Mouse (Mus musculus) MEL (cell line): ENCODE data around the gene Eif4b. TPM values are rescaled to one million over a fixed set of nuclear protein-coding genes. Genes with fewer than 3 reads are reported as not detected.
A peak's percentile ranks its signal among the peaks of the same experiment; 100 is the strongest.

Experiments
- DNase-seq: peaks from one replicate; pipeline ENCODE4 v3.0.0; 2011; ENCODE audit warnings: low read depth, low spot score
- H3K27ac ChIP-seq: 2 replicates; pipeline ENCODE4 v1.5.1; 2012; ENCODE audit warnings: low read depth, mild to moderate bottlenecking, control low read depth, low read length, moderate library complexity; ENCODE audit not compliant: control insufficient read depth
- H3K27me3 ChIP-seq, 2 experiments: fragments of 150-350 bp in 1 of 2; sonication (generic) in 1 of 2; 2 replicates each; pipeline ENCODE4 v1.6.1; 2012; ENCODE audit warnings: low read length in 2 of 2, mild to moderate bottlenecking in 2 of 2, improper control_type of control experiment in 1 of 2, moderate library complexity in 1 of 2; ENCODE audit not compliant: insufficient read depth in 2 of 2, control insufficient read depth in 1 of 2
- H3K36me3 ChIP-seq, 2 experiments: 2 replicates each; pipeline ENCODE4 v1.6.1; 2012 to 2014; ENCODE audit warnings: low read length in 2 of 2, improper control_type of control experiment in 1 of 2, inconsistent platforms in 1 of 2, mild to moderate bottlenecking in 1 of 2; ENCODE audit not compliant: insufficient read depth in 2 of 2, control insufficient read depth in 1 of 2
- H3K4me1 ChIP-seq, 2 experiments: fragments of 150-350 bp in 1 of 2; sonication (generic) in 1 of 2; 2 replicates each; pipeline ENCODE4 v1.6.1; 2012; ENCODE audit warnings: low read length in 2 of 2, improper control_type of control experiment in 1 of 2, mild to moderate bottlenecking in 1 of 2; ENCODE audit not compliant: insufficient read depth in 2 of 2, control insufficient read depth in 1 of 2
- H3K4me3 ChIP-seq, 2 experiments: fragments of 150-350 bp in 1 of 2; sonication (generic) in 1 of 2; 2 replicates each; pipeline ENCODE4 v1.5.1; 2012; ENCODE audit warnings: low read depth in 2 of 2, low read length in 2 of 2, mild to moderate bottlenecking in 2 of 2, moderate library complexity in 2 of 2, control low read depth in 1 of 2, improper control_type of control experiment in 1 of 2; ENCODE audit not compliant: control insufficient read depth in 1 of 2, insufficient read depth in 1 of 2
- H3K79me2 ChIP-seq: 2 replicates; pipeline ENCODE4 v1.6.1; 2012; ENCODE audit warnings: mild to moderate bottlenecking, low read length, moderate library complexity; ENCODE audit not compliant: control insufficient read depth, poor library complexity, insufficient read depth
- H3K9ac ChIP-seq: 2 replicates; pipeline ENCODE4 v1.6.1; 2012; ENCODE audit warnings: low read depth, mild to moderate bottlenecking, control low read depth, low read length, moderate library complexity; ENCODE audit not compliant: control insufficient read depth, poor library complexity, severe bottlenecking
- H3K9me3 ChIP-seq: fragments of 150-350 bp; sonication (generic); replicated peaks from 2 replicates; pipeline ENCODE4 v1.6.1; 2012; ENCODE audit warnings: mild to moderate bottlenecking, low read length, improper control_type of control experiment, moderate library complexity; ENCODE audit not compliant: insufficient read depth
- BHLHE40 ChIP-seq: IDR thresholded peaks from 2 replicates; pipeline ENCODE4 v1.6.1; 2012; ENCODE audit warnings: low read depth, mild to moderate bottlenecking, inconsistent platforms, low read length, improper control_type of control experiment, borderline replicate concordance
- CHD1 ChIP-seq: IDR thresholded peaks from 2 replicates; pipeline ENCODE4 v1.6.1; 2012; ENCODE audit warnings: low read depth, mild to moderate bottlenecking, inconsistent platforms, low read length, improper control_type of control experiment
- CHD2 ChIP-seq: IDR thresholded peaks from 2 replicates; pipeline ENCODE4 v1.6.1; 2011; ENCODE audit warnings: low read length, improper control_type of control experiment
- E2F4 ChIP-seq: IDR thresholded peaks from 2 replicates; pipeline ENCODE4 v1.6.1; 2011; ENCODE audit warnings: low read depth, low read length, improper control_type of control experiment, borderline replicate concordance
- ELF1 ChIP-seq: IDR thresholded peaks from 2 replicates; pipeline ENCODE4 v1.6.1; 2014; ENCODE audit warnings: low read depth, mild to moderate bottlenecking, inconsistent platforms, low read length, improper control_type of control experiment, moderate library complexity
- EP300 ChIP-seq, 2 experiments: IDR thresholded peaks; 2 replicates each; pipeline ENCODE4 v1.6.1; 2011; ENCODE audit warnings: improper control_type of control experiment in 2 of 2, low read length in 2 of 2, low read depth in 1 of 2, mild to moderate bottlenecking in 1 of 2
- ETS1 ChIP-seq: IDR thresholded peaks from 2 replicates; pipeline ENCODE4 v1.6.1; 2012; ENCODE audit warnings: low read depth, mild to moderate bottlenecking, inconsistent platforms, low read length, improper control_type of control experiment, moderate library complexity
- HCFC1 ChIP-seq: IDR thresholded peaks from 2 replicates; pipeline ENCODE4 v1.6.1; 2012; ENCODE audit warnings: low read depth, mild to moderate bottlenecking, inconsistent platforms, low read length, improper control_type of control experiment, moderate library complexity
- KAT2A ChIP-seq: conservative IDR thresholded peaks from 2 replicates; pipeline ENCODE4 v1.6.1; 2012; ENCODE audit warnings: low read depth, low read length, improper control_type of control experiment, inconsistent platforms
- MAFK ChIP-seq: IDR thresholded peaks from 2 replicates; pipeline ENCODE4 v1.6.1; 2011; ENCODE audit warnings: low read depth, mild to moderate bottlenecking, low read length, improper control_type of control experiment, borderline replicate concordance
- MAX ChIP-seq: IDR thresholded peaks from 2 replicates; pipeline ENCODE4 v1.6.1; 2011; ENCODE audit warnings: low read length, improper control_type of control experiment
- MAZ ChIP-seq: IDR thresholded peaks from 2 replicates; pipeline ENCODE4 v1.6.1; 2012; ENCODE audit warnings: low read depth, mild to moderate bottlenecking, inconsistent platforms, low read length, improper control_type of control experiment
- MXI1 ChIP-seq: IDR thresholded peaks from 2 replicates; pipeline ENCODE4 v1.6.1; 2011; ENCODE audit warnings: mild to moderate bottlenecking, low read depth, low read length, improper control_type of control experiment
- MYB ChIP-seq: IDR thresholded peaks from 2 replicates; pipeline ENCODE4 v1.6.1; 2011; ENCODE audit warnings: mild to moderate bottlenecking, low read depth, low read length, improper control_type of control experiment
- MYC ChIP-seq: IDR thresholded peaks from 2 replicates; pipeline ENCODE4 v1.6.1; 2011; ENCODE audit warnings: low read depth, mild to moderate bottlenecking, low read length, improper control_type of control experiment, moderate library complexity
- NRF1 ChIP-seq: IDR thresholded peaks from 2 replicates; pipeline ENCODE4 v1.6.1; 2014; ENCODE audit warnings: low read depth, mild to moderate bottlenecking, inconsistent platforms, low read length, improper control_type of control experiment, moderate library complexity; ENCODE audit not compliant: poor library complexity, insufficient read depth, severe bottlenecking
- POLR2A ChIP-seq, 2 experiments: IDR thresholded peaks; 2 replicates each; pipeline ENCODE4 v1.6.1; 2011 to 2012; ENCODE audit warnings: low read length in 2 of 2, mild to moderate bottlenecking in 2 of 2, control low read depth in 1 of 2, improper control_type of control experiment in 1 of 2, low read depth in 1 of 2, moderate library complexity in 1 of 2; ENCODE audit not compliant: control insufficient read depth in 1 of 2, insufficient read depth in 1 of 2, poor library complexity in 1 of 2
- POLR2AphosphoS2 ChIP-seq: IDR thresholded peaks from 2 replicates; pipeline ENCODE4 v1.6.1; 2011; ENCODE audit warnings: low read length, improper control_type of control experiment
- RAD21 ChIP-seq: IDR thresholded peaks from 2 replicates; pipeline ENCODE4 v1.6.1; 2011; ENCODE audit warnings: mild to moderate bottlenecking, low read depth, low read length, improper control_type of control experiment
- SIN3A ChIP-seq: IDR thresholded peaks from 2 replicates; pipeline ENCODE4 v1.6.1; 2012; ENCODE audit warnings: low read length, improper control_type of control experiment, inconsistent platforms
- TAL1 ChIP-seq: IDR thresholded peaks from 2 replicates; pipeline ENCODE4 v1.6.1; 2012; ENCODE audit warnings: mild to moderate bottlenecking, inconsistent platforms, low read length, moderate library complexity, mixed read lengths
- TBP ChIP-seq: IDR thresholded peaks from 2 replicates; pipeline ENCODE4 v1.8.0; 2011; ENCODE audit warnings: low read depth, low read length, improper control_type of control experiment
- ZC3H11A ChIP-seq: IDR thresholded peaks from 2 replicates; pipeline ENCODE4 v1.6.1; 2012; ENCODE audit warnings: low read depth, mild to moderate bottlenecking, inconsistent platforms, low read length, improper control_type of control experiment
- ZMIZ1 ChIP-seq: IDR thresholded peaks from 2 replicates; pipeline ENCODE4 v1.6.1; 2012; ENCODE audit warnings: low read depth, mild to moderate bottlenecking, inconsistent platforms, low read length, improper control_type of control experiment, moderate library complexity
- ZNF384 ChIP-seq: IDR thresholded peaks from 2 replicates; pipeline ENCODE4 v1.6.1; 2012; ENCODE audit warnings: low read depth, mild to moderate bottlenecking, inconsistent platforms, low read length, improper control_type of control experiment
- polyA plus RNA-seq, 2 experiments: library from polyadenylated mRNA; stranded (reverse) in 1 of 2; unstranded in 1 of 2; fragments of >175 nt in 1 of 2; fragments of >200 nt in 1 of 2; gene quantifications; 2 replicates each; pipeline versions ENCODE4 v1.2.1 to v1.2.4; 2012; ENCODE audit warnings: low replicate concordance in 2 of 2, low read depth in 1 of 2; ENCODE audit not compliant: insufficient read length in 2 of 2, insufficient read depth in 1 of 2, missing spikeins in 1 of 2
- total RNA-seq: library from RNA; depleted of rRNA; stranded (reverse); fragments of 300-350 nt; gene quantifications from 2 replicates; pipeline ENCODE4 v1.2.3, GENCODE M21; 2012

The Eif4b gene
- total and polyA plus RNA-seq, 3 experiments: 464 to 790 (median 561) TPM

DNA sequence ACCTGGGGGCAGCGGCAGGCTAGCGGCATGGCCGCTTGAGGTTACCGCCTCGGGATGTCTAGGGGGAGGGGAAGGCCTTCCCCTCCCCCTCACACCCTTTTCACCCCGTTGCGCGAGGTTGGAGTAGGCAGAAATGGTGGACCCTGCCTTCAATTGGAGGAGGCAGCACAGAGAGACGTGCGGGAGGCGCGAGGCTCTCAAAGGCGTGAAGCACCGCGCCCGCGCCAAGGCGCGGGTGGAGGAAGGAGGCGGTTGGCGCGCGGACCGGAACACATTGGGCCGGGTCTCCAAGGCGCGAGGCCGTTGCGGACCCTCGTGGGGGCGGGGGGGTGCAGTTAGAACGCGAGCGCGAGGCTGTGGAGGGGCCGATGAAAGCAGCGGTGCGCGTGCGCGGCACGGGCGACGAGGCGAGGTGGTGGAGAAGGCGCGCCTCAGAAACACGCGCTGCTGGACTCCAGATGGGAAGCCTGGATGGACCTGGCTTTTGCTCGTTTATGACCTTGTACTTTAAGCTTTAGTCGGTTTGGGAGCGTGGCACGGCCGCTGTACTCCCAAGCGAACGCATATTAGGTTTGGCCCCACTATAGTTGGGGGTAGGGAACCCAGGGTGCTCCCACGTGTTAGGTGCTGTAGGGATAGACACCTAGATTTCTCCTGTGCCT lies 628 bp downstream of the Eif4b start (continued):
- TF ChIP-seq E2F4 (no peak), ZC3H11A (no peak), BHLHE40 (peak; percentile 25; the same call in 1 of the 2 replicates)

DNA sequence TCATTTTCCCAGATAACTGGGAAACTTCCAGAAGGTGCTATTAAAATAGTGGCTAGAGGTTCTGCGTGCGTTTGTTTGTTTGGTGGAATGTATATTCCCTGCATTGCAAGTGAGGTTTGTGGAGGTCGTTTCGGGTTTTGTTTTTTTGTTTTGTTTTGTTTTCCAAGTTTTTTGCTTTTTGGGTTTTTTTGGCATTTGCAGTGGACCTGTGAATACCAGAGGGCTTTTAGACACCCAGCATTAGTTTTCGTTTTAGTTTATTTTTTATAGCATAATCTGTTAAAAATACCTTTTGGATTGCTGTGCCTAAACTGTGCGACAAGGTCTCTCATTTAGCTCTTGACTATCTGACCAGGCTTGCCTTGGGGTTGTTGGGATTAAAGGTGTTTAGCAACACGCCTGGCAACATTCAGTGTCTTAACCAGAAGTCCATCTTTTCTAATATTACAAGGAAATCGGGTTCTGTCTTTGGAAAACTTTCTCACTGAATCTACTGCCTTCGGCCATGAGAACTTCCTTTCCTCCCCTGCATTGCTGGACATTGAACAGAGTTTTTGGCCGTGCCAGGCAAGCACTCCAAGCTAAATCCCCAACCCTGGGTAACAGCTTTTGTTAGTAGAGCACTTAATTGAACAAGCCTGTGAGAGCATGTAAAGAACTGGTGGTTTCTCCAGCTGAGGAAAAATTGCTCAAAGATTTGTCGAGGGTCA lies 1.5 kb downstream of the Eif4b start:
- H3K4me3 ChIP-seq: peak overlapping the region; percentile 90 to 92
- H3K79me2 ChIP-seq: peaks cover 63% of the 10 kb centered on the region
- peaks cover 24 to 63% of the 10 kb centered on the region in 2 experiments for H3K36me3 ChIP-seq
- H3K9me3 ChIP-seq: no peaks in the 10 kb centered on the region
- peak overlapping the region; percentile 94 for H3K9ac ChIP-seq
- peak overlapping the region; percentile 79 for H3K27ac ChIP-seq
- peaks cover 15 to 39% of the 10 kb centered on the region in 2 experiments for H3K4me1 ChIP-seq
- no peaks in the 10 kb centered on the region for H3K27me3 ChIP-seq
- DNase-seq: peak; percentile 59
- no peak for TF ChIP-seq KAT2A
- TF ChIP-seq SIN3A: peak; percentile 16; the same call in 1 of the 2 replicates
- TF ChIP-seq MYC: no peak
- TF ChIP-seq POLR2A (IDR thresholded peaks at IDR 0.05; ENCODE audit: control insufficient read depth in 1 of 2, insufficient read depth in 1 of 2, low read depth in 1 of 2, low read length in 2 of 2, poor library complexity in 1 of 2): no peak; a peak in 1 of 4 replicates
- no peak for TF ChIP-seq ELF1
- TF ChIP-seq CHD2: no peak
- TF ChIP-seq MYB: no peak
- peak; percentile 91; the same call in 1 of the 2 replicates for TF ChIP-seq CHD1
- TF ChIP-seq ZNF384: no peak
- no peak for TF ChIP-seq EP300 (IDR thresholded peaks at IDR 0.05; ENCODE audit: low read depth in 1 of 2, low read length in 2 of 2)

DNA sequence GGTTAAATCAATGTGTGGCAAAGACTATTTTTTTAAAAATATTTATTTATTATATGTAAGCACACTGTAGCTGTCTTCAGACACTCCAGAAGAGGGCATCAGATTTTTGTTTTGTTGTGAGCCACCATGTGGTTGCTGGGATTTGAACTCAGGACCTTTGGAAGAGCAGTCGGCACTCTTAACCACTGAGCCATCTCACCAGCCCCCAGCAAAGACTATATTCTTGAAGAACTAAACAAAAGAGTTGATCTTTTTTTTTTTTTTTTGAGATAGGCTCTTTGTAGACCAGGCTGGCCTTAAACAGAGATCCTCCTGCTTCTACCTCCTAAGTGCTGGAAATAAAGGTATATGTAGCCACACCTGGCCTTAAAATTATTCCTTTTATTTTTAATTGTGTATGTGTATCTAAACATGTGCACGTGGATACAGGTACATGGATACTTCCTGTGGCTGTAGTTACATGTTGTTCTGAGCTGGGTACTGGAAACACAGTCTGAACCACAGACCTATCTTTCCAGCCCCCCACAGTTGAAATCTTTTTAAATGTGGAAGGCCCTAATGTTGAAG lies 3.6 kb downstream of the Eif4b start:
- H3K9ac ChIP-seq: peak overlapping the region; percentile 39
- no peak overlapping the region; a peak in 1 of 4 replicates for H3K4me3 ChIP-seq
- TF ChIP-seq ZNF384: peak; percentile 56
- peak; percentile 50; the same call in 1 of the 2 replicates for TF ChIP-seq MAX
- peak; percentile 52; the same call in 1 of the 2 replicates for TF ChIP-seq TBP
- no peak for TF ChIP-seq MAZ
- no peak for TF ChIP-seq ETS1
- no peak for TF ChIP-seq MAFK
- TF ChIP-seq SIN3A: peak; percentile 35; the same call in 1 of the 2 replicates
- no peak for TF ChIP-seq KAT2A
- TF ChIP-seq TAL1: no peak
- TF ChIP-seq RAD21: no peak
- TF ChIP-seq NRF1: no peak
- TF ChIP-seq ZC3H11A: no peak
- no peak; the same call in 1 of the 2 replicates for TF ChIP-seq POLR2AphosphoS2
- TF ChIP-seq ZMIZ1: no peak
- TF ChIP-seq MXI1: peak; percentile 45; the same call in 1 of the 2 replicates
- TF ChIP-seq HCFC1: 0 out of 2 replicates have a peak, but pooled peaks have one; percentile 12
- peak; percentile 64 for TF ChIP-seq MYC
- TF ChIP-seq CHD2: no peak
- DNase-seq: no peak
- peaks cover 79% of the 10 kb centered on the region for H3K79me2 ChIP-seq
- no peak overlapping the region for H3K27ac ChIP-seq
- no peaks in the 10 kb centered on the region for H3K9me3 ChIP-seq
- H3K36me3 ChIP-seq: peaks cover 45 to 68% of the 10 kb centered on the region in 2 experiments
- H3K27me3 ChIP-seq: no peaks in the 10 kb centered on the region
- H3K4me1 ChIP-seq: peaks cover 11 to 20% of the 10 kb centered on the region in 2 experiments
